Mouse (Mus musculus) forelimb bud, embryonic 11.5 days (tissue): Measurements from ENCODE around the gene Abcc10.

ENCODE experiments used
- DNase-seq: peaks from one replicate; pipeline ENCODE4 v3.0.0-alpha.2; 2012; ENCODE audit warnings: low read depth, low spot score

Abcc10 gene

DNA sequence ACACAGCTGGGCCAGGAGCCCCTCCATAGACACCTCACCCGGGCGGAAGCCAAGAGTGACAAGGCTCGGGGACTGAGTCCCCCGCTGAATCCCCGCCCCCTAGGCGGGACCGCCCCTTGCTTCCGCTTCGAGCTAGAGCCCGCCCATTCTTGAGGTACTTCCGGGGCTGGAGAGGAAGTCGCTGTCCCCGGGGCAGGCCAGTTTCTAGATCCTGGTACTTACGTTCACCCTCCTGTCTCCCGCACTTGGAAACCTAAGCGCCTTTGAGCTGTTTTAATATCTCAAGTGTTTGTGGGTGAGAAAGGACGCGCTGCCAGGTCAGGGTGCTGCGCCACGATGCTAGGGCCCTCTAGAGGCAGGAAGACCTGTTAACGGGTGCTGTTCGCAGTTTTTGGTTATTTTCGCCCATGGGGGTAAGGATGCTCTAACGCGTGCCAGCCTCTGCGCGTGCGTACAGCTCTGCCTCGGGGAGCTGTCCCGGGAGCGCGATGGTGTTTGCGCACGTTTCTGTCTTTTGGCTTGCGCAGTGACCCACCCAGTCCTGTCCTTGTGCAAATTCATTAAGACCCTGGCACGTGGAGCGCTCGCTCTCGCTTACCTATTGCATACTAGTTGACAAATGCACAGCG, at the start of gene Abcc10:
Gene Abcc10, minus strand, starts transcription at position 447 of the 629 bp plus-strand sequence.
- DNase-seq = peak; percentile 94

DNA sequence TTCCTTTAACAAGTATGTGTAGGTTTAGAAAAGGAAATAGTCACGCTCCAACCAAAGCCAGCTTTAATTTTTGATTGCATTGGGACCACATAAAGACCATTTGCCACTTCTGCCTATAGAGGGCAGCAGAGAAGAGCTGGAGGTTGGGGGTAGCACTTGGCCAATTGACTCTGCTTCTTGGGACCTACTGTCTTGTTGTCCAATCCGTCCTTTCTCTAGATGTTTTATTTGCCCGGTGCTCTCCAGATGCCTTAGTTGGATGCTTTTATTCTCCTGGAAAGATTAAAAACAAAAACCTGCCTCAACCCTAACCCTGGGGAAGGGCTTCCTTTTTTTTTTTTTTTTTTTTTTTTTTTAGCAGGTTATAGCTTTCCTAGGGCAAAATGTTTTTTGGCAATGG, 43.6 kb upstream of the Abcc10 start:
- no peak for DNase-seq

DNA sequence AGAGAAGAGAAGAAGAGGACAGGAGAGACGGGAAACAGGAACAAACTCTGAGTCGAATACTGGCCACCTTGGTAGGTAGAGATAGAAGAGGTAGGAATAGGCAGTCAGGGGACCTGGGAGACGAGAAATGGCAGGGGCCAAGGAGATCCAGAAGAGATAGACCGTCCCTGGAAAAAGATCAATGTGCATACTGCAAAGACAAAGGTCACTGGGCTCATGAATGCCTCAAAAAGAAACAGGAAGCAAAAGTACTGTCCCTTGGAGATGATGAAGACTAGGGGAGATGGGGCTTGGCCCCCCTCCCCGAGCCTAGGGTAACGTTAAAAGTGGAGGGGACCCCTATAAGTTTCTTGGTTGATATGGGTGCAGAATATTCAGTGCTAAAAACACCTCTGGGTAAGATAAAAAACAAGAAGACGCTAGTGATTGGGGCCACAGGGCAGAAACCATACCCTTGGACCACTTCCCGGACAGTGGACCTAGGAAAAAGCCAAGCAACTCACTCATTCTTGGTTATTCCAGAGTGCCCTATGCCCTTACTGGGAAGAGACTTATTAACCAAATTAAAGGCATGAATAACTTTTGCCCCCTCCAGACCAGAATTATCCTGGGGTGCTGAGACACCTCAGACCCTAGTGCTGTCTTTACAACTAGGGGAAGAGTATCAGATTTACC, 23.0 kb upstream of the Abcc10 start:
- DNase-seq = no peak

DNA sequence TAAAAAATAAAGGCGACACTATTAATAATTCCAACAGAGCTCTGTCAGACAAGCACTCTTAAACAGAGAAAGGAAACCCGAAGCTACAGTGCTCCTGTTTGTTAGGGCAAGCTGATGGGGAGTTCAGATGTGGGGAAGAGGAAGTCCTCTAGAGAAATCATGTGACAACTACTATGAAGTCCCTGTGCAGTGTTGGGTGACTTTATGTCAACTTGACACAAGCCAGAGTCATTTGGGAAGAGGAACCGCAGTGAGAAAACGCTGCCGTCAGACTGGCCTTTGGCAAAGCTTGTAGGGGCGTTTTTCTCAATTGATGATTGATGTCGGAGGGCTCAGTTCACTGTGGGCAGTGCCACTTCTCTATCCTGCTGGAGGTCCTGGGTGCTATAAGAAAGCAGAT, 13.1 kb upstream of the Abcc10 start:
- no peak for DNase-seq

DNA sequence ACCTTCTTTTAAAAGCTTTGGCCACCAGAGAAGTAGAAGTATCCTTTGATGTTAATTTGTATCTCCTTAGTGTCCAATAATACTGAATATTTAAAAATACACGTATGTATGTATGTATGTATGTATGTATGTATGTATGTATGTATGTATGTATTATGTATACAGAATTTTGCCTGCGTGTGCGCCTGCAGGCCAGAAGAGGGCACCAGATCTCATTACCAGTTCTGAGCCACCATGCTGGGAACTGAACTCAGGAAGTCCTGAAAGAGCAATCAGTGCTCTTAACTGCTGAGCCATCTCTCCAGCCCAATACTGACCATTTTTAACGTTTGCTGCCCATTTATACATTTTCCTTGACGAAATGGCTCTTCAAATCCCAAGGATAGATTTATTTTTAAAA, 8.3 kb upstream of the Abcc10 start:
- no peak for DNase-seq

DNA sequence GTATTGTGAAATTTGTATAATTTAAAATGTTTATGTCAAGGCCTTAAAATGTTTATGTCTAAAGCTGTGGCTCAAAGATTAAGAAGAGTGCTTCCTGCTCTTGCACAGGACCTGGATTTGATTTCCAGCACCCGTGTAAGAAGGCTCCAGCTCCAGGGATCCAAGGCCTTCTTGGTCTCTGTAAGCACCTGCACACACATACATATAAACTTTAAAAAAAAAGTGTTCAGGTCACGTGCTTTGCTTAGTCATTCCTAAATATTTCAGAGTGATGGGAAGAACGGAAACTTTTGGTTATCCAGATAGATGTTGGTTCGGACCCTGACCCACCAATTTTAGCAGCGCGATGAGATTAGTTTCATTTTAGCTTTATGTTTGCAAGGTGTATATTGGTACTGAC, 571 bp upstream of the Abcc10 start:
- DNase-seq = no peak

DNA sequence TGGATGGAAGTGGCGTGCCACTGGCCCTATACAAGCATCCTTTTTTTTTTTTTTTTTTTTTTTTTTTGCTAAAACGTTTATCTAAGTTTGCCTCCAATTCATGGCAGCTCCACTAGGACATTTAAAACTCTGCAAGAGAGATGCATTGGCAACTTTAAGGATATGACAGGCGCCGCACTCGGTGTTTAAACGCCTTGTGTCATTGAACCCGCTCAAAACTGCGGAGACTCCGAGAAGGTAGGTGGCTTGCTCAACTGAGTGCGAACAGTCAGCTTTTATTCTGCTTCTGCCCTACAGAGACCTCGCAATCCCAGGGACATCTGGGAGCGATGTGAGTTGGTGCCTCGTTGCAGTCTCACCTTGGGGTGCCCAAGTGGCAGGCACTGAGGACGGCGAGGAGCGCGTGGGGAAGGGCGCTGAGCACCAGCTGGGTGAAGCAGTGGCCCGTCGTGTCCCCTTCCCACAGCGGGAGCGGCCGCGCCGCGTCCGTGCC, 693 bp downstream of the Abcc10 start:
- no peak for DNase-seq

DNA sequence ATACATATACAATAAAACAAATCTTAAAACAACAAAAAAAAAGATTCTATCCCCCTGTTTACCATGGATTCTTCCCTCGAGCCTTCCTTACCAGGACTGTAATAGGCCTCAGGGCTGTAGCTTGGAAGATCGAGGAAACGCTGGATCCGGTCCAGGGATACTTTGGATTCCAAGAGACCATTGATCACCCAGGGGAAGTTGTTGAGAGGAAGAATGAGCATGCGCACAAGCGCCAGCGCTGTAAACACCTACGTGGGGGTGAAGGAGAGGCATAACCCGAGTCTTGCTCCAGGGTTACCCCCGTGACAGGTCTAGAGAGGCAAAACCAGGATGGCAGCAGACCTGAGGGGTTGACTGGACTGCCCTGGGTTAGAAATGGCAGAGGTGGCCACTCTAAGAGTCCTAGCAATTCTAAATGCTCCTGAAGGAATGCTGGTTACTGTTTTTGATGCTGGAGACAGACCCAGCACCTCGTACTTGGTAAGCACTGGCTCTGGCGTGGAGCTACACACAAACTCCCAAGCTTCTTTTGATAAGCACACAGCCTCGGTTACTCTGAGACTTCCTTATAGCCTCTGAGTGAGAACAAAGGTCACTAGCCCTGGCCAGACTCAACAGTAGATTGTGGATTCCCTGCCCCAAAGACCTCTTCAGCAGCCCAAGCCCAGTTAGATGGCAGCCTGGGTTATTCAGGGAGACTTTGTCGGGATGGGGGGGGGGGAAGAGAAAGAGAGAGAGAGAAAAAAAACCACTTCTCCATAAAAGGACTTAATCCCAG, 5.9 kb downstream of the Abcc10 start:
- DNase-seq = no peak

DNA sequence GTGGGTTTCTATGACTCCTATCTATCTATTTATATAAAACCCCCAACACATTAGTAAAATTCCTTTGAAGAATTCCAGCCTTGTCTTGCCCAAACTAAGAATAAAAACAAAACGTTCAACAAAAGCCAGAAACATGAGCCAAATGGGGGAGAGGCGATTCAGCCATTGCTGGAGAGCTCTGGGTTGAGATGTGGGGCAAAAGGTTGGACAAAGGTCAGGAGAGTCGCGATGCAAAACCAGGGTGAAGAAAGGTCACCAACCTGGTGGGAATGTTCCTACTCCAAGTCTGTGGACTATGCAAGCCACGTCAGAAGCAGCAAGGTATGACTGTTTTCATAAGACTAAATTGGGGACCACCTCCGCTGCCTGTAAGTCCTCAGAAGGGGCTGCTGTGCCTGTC, 7.7 kb downstream of the Abcc10 start:
- no peak for DNase-seq

DNA sequence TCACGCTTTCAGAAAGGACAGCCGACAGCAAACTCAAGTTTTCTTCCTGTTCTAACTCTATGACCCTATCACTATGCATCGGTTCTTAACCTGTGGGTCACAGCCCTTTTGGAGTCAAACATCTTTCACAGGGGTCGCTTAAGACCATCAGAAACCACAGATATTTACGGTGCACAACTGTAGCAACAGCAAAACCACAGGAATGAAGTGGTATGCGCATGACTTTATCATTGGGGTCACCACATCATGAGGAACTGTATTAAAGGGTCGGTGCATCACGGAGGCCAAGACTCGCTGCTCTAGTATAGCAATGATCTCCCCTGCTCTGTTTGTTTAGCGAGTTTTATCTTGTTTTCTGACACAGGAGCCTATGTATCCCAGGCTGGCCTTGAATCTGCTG, 12.3 kb downstream of the Abcc10 start:
- DNase-seq = no peak

DNA sequence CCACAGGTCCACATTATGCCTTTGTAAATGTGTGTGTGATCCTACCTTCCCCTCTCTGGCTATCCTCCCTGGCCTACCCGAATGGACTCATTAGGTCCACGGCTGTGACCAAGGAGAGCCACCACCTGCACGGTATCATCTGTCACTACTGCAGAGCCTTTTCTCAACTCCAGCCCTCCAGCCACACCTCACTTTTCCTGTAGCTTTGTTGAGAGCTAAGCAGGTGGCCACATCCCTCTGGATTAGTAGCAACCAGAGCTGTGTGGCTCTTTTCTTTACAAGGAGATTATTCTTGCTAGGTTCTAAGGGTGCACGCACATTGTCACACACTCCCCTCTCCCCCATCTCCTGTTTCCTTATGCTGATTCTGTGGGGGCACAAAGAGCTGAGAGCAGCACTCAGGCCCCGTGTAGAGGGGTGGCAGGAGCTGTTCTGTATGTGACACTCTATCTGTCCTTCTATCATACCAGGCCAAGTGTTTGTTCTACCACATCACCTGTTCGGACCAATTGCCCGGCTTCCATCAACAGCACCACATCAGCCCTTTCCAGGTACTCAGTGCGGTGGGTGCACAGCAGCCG, 14.9 kb downstream of the Abcc10 start:
- no peak for DNase-seq

DNA sequence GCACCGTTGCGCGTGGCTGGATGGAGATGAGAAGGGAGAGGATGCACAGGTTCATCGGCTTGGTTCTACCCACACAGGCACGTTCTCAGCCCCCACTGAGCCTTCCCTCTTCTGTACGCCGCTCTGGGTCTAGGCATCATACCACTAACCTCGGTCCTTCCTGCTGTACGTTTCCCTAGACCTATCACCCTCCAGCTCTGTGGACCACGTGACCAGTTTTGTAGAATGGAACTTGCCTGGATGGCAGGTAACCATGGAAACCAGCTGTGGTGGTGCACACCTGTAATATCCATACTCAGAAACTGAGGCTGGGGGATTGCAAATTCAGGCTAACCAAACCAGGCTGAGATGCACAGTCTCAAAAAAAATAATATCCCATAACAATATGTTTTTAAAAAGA, 17.6 kb downstream of the Abcc10 start:
- DNase-seq = no peak

DNA sequence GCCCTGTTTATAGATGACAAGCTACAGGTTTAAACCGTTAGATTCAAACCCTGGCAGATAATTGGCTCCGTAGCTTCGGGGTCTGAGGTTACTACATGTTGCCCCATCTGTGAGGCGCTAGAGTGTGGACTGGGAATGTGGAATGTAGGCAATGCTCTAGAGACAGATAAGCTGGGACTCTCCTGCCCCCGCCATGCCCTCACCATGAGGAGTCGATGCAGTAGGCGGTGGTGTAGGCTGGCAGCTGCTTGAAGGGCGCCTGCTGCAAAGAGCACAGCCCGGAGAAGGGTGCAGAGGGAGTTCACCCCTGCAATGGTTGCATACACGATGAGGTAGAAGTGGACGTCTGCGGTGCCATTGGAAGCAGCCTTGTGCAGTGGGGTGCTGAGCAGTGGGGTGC, 18.3 kb downstream of the Abcc10 start:
- DNase-seq = no peak

DNA sequence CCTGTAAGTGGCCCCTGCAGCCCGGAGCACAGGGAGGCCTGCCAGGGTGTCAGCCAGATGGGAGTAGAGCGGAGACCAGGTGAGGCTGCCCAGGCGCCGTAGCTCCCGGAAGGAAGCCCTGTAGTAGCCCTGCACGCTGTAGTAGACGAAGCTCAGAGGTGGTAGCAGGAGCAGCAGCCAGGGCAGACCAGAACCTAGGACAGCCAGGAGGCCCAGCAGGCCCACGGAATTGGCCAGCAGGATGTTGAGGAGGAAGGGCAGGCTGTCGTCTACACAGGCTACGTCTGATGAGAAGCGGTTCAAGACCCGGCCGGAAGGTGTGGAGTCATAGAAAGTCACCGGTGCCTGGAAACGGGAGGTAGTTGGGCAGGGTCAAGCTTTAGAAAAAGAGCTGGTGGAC, 21.2 kb downstream of the Abcc10 start:
- DNase-seq = no peak

DNA sequence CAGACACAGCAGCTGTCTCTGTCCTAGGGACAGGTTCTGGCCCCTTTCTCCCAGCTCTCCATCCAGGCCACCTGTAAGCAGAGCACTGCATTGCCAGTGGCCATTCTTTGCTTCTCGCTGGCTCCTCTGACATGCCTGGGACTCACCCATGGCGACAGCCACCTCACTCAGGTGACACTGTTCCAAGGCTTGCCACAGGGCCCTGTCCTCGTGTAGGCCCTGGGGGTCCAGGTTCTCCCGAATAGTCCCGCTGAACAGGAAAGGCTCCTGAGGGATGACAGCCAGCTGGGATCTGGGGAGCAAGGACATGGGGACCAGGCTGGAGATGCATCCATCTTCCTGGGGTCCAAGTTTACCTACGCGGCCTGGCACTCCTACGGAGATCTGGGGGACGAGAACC, 24.0 kb downstream of the Abcc10 start:
- DNase-seq = no peak

DNA sequence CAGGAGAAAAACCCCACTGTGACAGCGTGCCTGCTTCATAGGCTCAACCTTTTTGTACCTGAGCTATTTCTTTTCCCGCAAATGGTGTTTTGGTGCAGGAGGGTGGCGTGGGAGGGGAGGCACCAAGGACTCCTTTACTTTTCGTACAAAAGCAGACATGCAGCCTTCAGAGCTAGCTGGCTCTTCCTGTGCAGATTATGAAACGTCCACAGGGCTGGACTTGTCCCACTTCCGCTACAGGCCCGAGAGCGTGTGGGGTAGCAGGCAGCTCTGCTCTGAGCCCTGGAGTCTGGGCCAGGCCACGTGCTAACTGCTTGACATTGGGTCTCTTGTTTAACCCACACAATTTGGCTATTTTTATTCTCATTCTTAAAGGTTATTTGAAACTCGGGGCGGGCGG, 26.3 kb downstream of the Abcc10 start:
- no peak for DNase-seq

DNA sequence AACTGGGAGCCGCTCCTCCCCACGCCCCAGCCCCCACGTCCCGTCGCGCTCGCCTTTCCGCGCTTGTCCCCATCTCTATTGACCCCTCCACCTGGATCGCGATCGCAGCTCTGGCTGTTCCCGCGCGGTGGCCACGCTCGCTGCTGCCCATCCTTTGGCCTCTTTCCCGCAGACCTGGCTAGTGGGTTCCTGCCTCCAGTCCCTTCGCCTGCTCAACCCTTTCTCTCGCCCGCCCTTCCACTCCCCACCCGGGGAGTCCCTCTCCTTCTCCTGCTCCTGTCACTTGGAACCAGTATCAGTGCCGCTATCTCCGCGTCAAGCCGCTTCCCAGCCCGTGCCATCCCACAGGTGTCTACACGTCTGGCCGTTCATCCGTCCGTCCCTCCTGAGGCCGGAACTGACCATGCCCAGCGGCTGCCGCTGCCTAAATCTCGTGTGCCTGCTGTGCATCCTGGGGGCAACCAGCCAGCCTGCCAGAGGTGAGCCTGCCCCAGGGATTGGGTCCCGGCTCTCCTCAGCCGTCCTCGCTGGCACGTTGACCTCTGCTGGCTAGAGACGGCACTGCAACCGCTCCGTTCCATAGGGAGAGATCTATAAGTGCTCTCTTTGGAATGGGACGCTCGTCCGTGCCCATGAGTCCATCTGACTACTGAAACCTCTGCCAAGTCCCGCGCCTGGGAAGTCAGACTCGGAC, 29.8 kb downstream of the Abcc10 start:
- peak; percentile 85 for DNase-seq

DNA sequence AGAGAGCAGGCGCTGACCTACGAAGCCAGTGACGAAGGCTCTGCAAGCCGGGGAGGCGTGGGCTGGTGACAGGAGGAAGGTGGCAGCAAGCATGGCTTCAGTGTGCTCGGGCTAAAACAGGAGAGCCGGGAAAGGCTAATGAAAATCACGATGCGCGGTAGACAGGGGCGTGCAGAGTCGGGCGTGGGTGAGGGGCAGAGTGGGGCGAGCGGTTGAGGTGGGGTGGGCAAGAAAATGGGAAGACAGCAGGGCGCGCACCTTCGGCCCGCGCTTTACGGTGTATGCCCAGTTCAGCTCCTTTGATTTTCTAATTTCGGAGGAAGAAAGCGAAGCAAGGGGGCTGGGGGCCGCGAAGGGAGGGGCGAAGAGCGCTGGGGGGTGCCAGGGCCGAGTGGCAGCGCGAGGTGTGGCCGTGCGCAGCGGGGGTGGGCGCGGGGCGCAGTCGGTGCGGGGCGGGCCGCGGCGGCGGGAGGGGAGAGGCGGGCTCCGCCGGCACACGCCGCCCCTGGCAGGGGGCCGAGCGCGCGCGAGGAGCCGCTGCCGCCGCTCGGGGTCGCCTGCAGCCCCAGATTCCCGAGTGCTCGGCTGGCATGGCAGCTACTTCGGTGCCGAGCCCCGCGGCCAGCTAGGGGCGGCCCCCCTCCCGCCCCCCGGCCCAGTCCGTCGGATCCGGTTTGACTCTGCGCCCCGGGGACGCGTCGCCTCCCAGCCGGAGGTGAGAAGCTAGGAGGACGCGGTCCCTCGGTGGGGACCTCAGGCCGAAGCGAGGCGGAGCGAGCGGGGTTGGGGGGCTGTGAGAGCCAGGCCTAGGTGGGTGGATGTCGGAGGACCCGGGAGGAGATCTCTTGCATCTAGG, 30.6 kb downstream of the Abcc10 start, which contains the start of gene Dlk2:
Gene Dlk2, plus strand, starts transcription at position 58 of the 856 bp plus-strand sequence.
- DNase-seq = no peak

DNA sequence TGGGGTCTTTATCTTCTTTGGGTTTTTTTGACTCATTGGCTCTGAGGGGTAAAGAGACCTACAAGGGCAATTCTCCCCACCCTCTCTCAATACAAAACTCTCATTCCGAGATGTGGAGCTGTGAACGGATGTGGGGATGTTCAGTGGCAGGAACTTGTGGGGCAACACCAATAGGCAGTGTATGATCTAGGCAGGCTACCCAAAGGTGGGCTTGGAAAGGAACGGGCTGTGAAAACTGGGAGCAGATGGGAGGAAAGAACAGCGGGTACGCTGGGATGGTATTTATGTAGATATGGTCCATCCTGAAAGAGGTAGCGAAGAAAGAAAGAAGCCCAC, 31.2 kb downstream of the Abcc10 start:
- no peak for DNase-seq

DNA sequence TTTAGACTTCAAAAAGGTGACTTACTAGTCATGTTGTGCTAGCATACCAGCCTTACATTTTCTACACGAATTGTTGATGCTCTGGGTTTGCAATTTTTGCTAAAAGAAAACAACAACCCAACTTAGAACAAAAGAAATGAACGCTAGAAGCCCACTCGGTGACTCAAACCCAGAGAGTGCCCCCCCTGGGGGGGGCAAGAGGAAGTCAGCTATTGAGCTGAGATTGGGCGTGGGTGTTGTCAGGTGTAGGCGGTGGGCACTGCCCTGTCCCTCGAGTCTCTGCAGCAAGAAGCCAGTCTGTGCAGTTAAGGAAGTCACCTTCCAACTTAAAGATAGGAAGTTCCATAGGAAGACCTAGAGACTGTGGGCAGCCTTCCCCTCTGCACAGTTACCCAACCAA, 31.6 kb downstream of the Abcc10 start:
- DNase-seq = no peak

DNA sequence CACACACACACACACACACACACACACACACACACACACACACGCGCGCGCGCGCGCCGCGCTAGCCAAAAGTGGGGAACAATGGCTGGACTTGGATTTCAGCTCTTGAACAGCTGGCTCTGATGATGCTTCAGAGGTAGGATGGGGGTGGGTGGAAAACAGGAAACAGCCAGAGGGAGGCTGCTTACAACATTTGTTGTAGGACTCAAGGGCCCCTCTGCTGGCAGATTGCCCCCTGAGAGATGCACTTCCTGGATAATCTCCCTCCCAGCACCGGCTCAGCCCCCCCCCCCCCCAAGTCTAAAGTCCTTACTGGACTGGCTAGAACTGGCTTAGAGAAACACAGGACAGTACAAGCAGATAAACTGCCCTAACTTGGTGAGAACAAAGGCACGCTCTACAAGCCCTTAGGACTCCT, 40.5 kb downstream of the Abcc10 start:
- DNase-seq = no peak
